Mouse (Mus musculus): ENCODE measurements around the gene Gpd1.
A peak's percentile ranks its signal among the peaks of the same experiment; 100 is the strongest.
"Not testable (repeated sequence)": the region's sequence is repeated elsewhere in the genome, so short reads cannot be mapped to it uniquely, and the experiment has no call there.

Gene Gpd1

GRCm38 (mm10) chr15:99771601-99772276 is 54.4 kb downstream of the Gpd1 start:
- TF ChIP-seq GATA4 (IDR thresholded peaks at IDR 0.05; ENCODE audit: insufficient replicate concordance, low read length) = no peak

- TF ChIP-seq GATA4 (IDR thresholded peaks at IDR 0.05; ENCODE audit: insufficient replicate concordance, low read length) = peak; percentile 27; the same call in 1 of the 2 replicates
Observed at GRCm38 (mm10) chr15:99772277-99772880, 55.1 kb downstream of the Gpd1 start.

- TF ChIP-seq GATA4 (IDR thresholded peaks at IDR 0.05; ENCODE audit: insufficient replicate concordance, low read length) = not testable (repeated sequence)
Observed at GRCm38 (mm10) chr15:99772881-99772924, 55.4 kb downstream of the Gpd1 start, which contains the start of gene Cers5. TSS of gene Cers5 (minus strand) at chr15:99772885.

- TF ChIP-seq GATA4 (IDR thresholded peaks at IDR 0.05; ENCODE audit: insufficient replicate concordance, low read length) = no peak
Observed at GRCm38 (mm10) chr15:99772925-99773324, 55.6 kb downstream of the Gpd1 start.
